Mouse (Mus musculus) kidney, postnatal 14 days (tissue): ENCODE results near the gene Samm50.
"Not testable (repeated sequence)": the region's sequence is repeated elsewhere in the genome, so short reads cannot be mapped to it uniquely, and the experiment has no call there.

Experiments used
- DNase-seq: peaks from one replicate; pipeline ENCODE4 v3.0.0; 2022; ENCODE audit warnings: mixed read lengths

Samm50 gene

GRCm38 (mm10) chr15:84192058-84192791, at the start of gene Samm50:
TSS of gene Samm50 (plus strand) at chr15:84192241.
- peak; percentile 94 for DNase-seq

GRCm38 (mm10) chr15:84156158-84156557, 35.9 kb upstream of the Samm50 start:
- DNase-seq = no peak

- not testable (repeated sequence) for DNase-seq
Measured at GRCm38 (mm10) chr15:84157530-84157929, 34.5 kb upstream of the Samm50 start.

GRCm38 (mm10) chr15:84161871-84162270, 30.2 kb upstream of the Samm50 start:
- DNase-seq = no peak

- no peak for DNase-seq
Measured at GRCm38 (mm10) chr15:84166818-84167217, 25.2 kb upstream of the Samm50 start.

- DNase-seq = peak; percentile 97
Measured at GRCm38 (mm10) chr15:84167600-84167999, 24.4 kb upstream of the Samm50 start, which contains the start of gene Pnpla3. TSS of gene Pnpla3 (plus strand) at chr15:84167837.

GRCm38 (mm10) chr15:84168170-84169161, 23.6 kb upstream of the Samm50 start:
- peak; percentile 60 for DNase-seq

- DNase-seq = no peak
Measured at GRCm38 (mm10) chr15:84169511-84169910, 22.5 kb upstream of the Samm50 start.

- DNase-seq = no peak
Measured at GRCm38 (mm10) chr15:84171166-84171565, 20.9 kb upstream of the Samm50 start.

- no peak for DNase-seq
Measured at GRCm38 (mm10) chr15:84178733-84179132, 13.3 kb upstream of the Samm50 start.

GRCm38 (mm10) chr15:84182000-84182399, 10.0 kb upstream of the Samm50 start:
- no peak for DNase-seq

- peak; percentile 33 for DNase-seq
Measured at GRCm38 (mm10) chr15:84183967-84184366, 8.1 kb upstream of the Samm50 start.

GRCm38 (mm10) chr15:84186196-84186595, 5.8 kb upstream of the Samm50 start:
- no peak for DNase-seq

- DNase-seq = no peak
Measured at GRCm38 (mm10) chr15:84188887-84189530, 3.0 kb upstream of the Samm50 start.

GRCm38 (mm10) chr15:84189881-84190280, 2.2 kb upstream of the Samm50 start:
- DNase-seq = no peak

- DNase-seq = no peak
Measured at GRCm38 (mm10) chr15:84191724-84192057, 350 bp upstream of the Samm50 start.

- no peak for DNase-seq
Measured at GRCm38 (mm10) chr15:84196486-84197165, 4.6 kb downstream of the Samm50 start.

- no peak for DNase-seq
Measured at GRCm38 (mm10) chr15:84207327-84207726, 15.3 kb downstream of the Samm50 start.

GRCm38 (mm10) chr15:84209517-84210412, 17.7 kb downstream of the Samm50 start:
- DNase-seq = no peak

- no peak for DNase-seq
Measured at GRCm38 (mm10) chr15:84210461-84210860, 18.4 kb downstream of the Samm50 start.

- DNase-seq = no peak
Measured at GRCm38 (mm10) chr15:84210941-84211340, 18.9 kb downstream of the Samm50 start.
